Mouse (Mus musculus): ENCODE measurements around the gene Olfr156. TPM values are rescaled to one million over a fixed set of nuclear protein-coding genes. Genes with fewer than 3 reads are reported as not detected.
"Not testable (repeated sequence)": the region's sequence is repeated elsewhere in the genome, so short reads cannot be mapped to it uniquely, and the experiment has no call there.

Gene Olfr156
- polyA plus RNA-seq, 1 experiment = not detected

DNA sequence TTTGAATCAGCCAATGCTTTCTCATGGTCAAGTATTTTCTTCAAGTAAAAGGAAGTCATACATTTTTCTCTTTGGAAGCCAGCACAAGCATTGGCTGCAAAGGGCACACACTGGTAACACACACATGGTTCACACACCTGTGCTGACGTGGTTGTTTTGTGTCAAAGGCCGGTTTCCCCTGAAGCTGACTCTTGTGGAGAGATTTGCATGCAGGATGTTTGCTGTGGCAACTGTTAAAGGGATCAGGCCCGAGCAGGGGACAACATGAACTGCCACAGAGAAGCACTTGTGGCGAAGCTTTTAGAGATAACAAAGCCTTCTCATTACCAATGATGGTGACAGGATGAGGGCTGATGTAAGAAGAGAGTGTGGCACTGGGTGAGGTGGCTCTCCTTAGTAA lies 11.1 kb upstream of the Olfr156 start:
- Histone ChIP-seq H3K36me3 (ENCODE audit: control insufficient read depth) (no peaks in the 10 kb centered on the region), H3K4me3 (replicated peaks) (no peak overlapping the region), H3K9me3 (ENCODE audit: control insufficient read depth, low read length) (no peaks in the 10 kb centered on the region), H3K4me1 (ENCODE audit: control insufficient read depth) (no peaks in the 10 kb centered on the region), H3K27me3 (ENCODE audit: control insufficient read depth) (no peaks in the 10 kb centered on the region)
- TF ChIP-seq GATA1 (IDR thresholded peaks at IDR 0.05; ENCODE audit: low read length) (no peak), TAL1 (IDR thresholded peaks at IDR 0.05; ENCODE audit: low read length) (no peak)

DNA sequence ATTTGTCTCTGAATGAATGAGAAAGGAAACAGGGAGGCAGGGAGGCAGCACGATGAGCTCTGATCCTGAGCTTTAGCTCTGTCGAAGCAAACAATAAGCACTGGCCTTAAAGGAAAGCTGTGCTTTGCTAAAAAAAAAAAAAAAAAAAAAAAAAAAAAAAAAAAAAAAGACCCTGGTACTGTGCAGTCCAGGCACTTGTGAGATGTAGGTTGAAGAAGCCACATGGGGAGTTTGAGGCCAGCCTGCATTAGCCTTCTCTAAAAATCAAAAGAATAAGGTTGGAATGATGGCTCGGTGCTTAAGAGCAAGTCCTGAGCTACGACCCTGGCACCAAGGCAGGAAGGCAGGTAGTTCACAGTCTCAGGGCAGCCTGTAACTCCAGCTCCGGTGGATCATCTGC lies 10.1 kb upstream of the Olfr156 start:
- H3K36me3 ChIP-seq (ENCODE audit: control insufficient read depth) = no peaks in the 10 kb centered on the region
- no peak overlapping the region for H3K4me3 ChIP-seq (replicated peaks)
- H3K9me3 ChIP-seq (ENCODE audit: control insufficient read depth, low read length) = no peaks in the 10 kb centered on the region
- H3K4me1 ChIP-seq (ENCODE audit: control insufficient read depth) = no peaks in the 10 kb centered on the region
- no peak for TF ChIP-seq GATA1 (IDR thresholded peaks at IDR 0.05; ENCODE audit: low read length)
- H3K27me3 ChIP-seq (ENCODE audit: control insufficient read depth) = no peaks in the 10 kb centered on the region

DNA sequence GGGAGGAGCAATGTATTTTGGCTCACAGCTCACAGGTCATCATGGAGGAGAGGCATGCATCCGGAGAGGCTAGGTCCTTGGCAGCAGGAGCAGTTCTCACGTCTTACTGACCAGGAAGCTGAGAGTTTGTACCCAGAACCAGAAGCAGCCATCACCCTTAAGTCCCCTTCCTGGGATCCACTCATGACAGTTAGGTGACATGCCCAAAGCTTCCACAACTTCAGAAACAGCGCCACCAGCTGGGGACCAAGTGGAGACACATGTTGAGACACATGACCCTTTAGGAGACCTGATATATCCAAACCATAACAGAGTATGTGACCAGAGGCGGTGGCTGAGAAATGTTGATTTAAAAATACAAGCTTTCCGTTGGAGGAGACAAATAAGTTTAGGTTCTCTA lies 8.3 kb upstream of the Olfr156 start:
- Histone ChIP-seq H3K27me3 (ENCODE audit: control insufficient read depth) (no peaks in the 10 kb centered on the region), H3K36me3 (ENCODE audit: control insufficient read depth) (no peaks in the 10 kb centered on the region), H3K4me3 (replicated peaks) (no peak overlapping the region), H3K9me3 (ENCODE audit: control insufficient read depth, low read length) (no peaks in the 10 kb centered on the region), H3K4me1 (ENCODE audit: control insufficient read depth) (no peaks in the 10 kb centered on the region)
- TF ChIP-seq GATA1 (IDR thresholded peaks at IDR 0.05; ENCODE audit: low read length) = no peak
- no peak for TF ChIP-seq TAL1 (IDR thresholded peaks at IDR 0.05; ENCODE audit: low read length)

DNA sequence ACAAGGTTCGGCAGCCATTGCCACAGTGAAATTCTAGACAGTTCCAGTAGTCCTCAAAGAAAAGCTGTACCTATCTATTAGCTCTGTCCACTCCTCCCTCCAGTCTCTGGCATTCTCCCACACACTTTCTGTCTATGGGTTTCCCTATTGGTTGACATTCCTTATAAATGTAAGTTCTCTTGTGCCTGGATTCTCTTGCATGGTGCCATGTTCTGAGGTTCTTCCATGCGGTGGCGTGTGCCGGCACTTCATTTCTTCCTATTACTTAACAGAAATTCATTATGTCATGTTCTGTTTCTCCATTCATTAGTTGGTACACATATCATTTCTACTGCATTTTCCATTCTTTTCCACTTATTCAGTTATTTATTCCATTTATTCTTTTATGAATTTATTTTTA lies 5.1 kb upstream of the Olfr156 start:
- no peaks in the 10 kb centered on the region for H3K4me1 ChIP-seq (ENCODE audit: control insufficient read depth)
- H3K27me3 ChIP-seq (ENCODE audit: control insufficient read depth) = no peaks in the 10 kb centered on the region
- no peaks in the 10 kb centered on the region for H3K9me3 ChIP-seq (ENCODE audit: control insufficient read depth, low read length)
- TF ChIP-seq TAL1 (IDR thresholded peaks at IDR 0.05; ENCODE audit: low read length) (no peak), GATA1 (IDR thresholded peaks at IDR 0.05; ENCODE audit: low read length) (no peak)
- no peaks in the 10 kb centered on the region for H3K36me3 ChIP-seq (ENCODE audit: control insufficient read depth)
- H3K4me3 ChIP-seq (replicated peaks) = no peak overlapping the region

DNA sequence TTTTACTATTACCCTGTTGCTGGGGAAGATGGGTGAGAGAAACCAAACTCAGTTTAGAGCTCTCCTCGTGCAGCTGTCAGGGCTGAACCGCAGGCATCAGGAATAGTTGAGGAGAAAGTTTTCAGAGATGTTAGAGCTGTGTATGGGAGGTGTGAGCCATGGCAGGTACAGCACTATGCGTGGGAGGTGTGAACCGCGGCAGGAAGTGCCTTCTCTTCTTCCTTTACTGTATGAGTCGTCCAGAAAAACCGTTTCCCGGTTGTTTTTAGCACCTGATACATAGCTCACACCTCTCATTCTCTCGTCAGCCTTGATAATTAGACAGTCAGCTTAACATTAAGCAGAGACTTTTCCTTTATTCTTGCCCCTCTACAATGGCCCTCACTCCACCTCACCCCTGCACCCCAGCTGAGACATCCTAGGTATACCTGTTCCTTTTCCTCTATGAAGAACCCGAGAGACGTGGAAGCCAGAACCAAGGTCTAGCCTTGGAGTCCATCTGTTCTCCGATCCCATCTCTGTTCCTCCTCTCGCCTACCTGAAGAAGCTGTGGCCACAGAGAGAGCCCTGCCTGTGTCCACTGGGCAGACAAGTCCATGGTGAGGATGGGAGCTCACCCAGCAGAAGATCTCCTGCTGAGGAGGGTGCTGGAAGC lies 672 bp downstream of the Olfr156 start:
- no peak for TF ChIP-seq GATA1 (IDR thresholded peaks at IDR 0.05; ENCODE audit: low read length)
- no peak for TF ChIP-seq TAL1 (IDR thresholded peaks at IDR 0.05; ENCODE audit: low read length)
- Histone ChIP-seq H3K4me1 (ENCODE audit: control insufficient read depth) (no peaks in the 10 kb centered on the region), H3K9me3 (ENCODE audit: control insufficient read depth, low read length) (no peaks in the 10 kb centered on the region), H3K36me3 (ENCODE audit: control insufficient read depth) (no peaks in the 10 kb centered on the region), H3K27me3 (ENCODE audit: control insufficient read depth) (no peaks in the 10 kb centered on the region), H3K4me3 (replicated peaks) (no peak overlapping the region)

DNA sequence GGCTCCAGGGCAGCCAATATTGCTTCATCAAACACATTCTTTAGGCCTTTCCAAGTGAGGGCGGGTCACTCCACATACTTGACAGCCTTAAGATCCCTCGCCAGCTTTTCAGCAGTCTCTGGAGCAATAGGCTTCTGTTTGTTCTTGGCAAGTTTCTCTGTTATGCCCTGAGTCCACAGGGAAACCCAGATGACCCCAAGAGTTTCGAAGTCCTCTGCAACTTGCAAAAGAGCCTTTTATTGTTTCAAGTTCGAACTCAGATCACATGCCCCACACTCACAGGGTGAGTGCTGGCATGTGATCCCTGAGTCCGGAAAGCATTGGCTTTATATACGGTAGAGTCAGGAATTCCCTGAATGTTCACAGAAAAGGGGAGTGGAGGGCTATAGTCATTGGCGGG lies 24.8 kb downstream of the Olfr156 start:
- Histone ChIP-seq H3K4me1 (ENCODE audit: control insufficient read depth) (no peaks in the 10 kb centered on the region), H3K4me3 (replicated peaks) (no peak overlapping the region), H3K9me3 (ENCODE audit: control insufficient read depth, low read length) (no peaks in the 10 kb centered on the region), H3K27me3 (ENCODE audit: control insufficient read depth) (no peaks in the 10 kb centered on the region), H3K36me3 (ENCODE audit: control insufficient read depth) (no peaks in the 10 kb centered on the region)
- TF ChIP-seq TAL1 (IDR thresholded peaks at IDR 0.05; ENCODE audit: low read length) = no peak
- no peak for TF ChIP-seq GATA1 (IDR thresholded peaks at IDR 0.05; ENCODE audit: low read length)

GRCm38 (mm10) chr4:43795844-43796243 lies 27.9 kb downstream of the Olfr156 start:
- not testable (repeated sequence) for H3K4me3 ChIP-seq (replicated peaks); H3K27me3 ChIP-seq (ENCODE audit: control insufficient read depth); H3K4me1 ChIP-seq (ENCODE audit: control insufficient read depth); H3K36me3 ChIP-seq (ENCODE audit: control insufficient read depth); H3K9me3 ChIP-seq (ENCODE audit: control insufficient read depth, low read length)

GRCm38 (mm10) chr4:43795296-43795695 lies 28.4 kb downstream of the Olfr156 start:
- no peak overlapping the region for H3K4me3 ChIP-seq (replicated peaks)
- H3K36me3 ChIP-seq (ENCODE audit: control insufficient read depth) = no peaks in the 10 kb centered on the region
- H3K4me1 ChIP-seq (ENCODE audit: control insufficient read depth) = no peaks in the 10 kb centered on the region
- H3K9me3 ChIP-seq (ENCODE audit: control insufficient read depth, low read length) = no peaks in the 10 kb centered on the region
- TF ChIP-seq TAL1 (IDR thresholded peaks at IDR 0.05; ENCODE audit: low read length) (no peak), GATA1 (IDR thresholded peaks at IDR 0.05; ENCODE audit: low read length) (no peak)
- H3K27me3 ChIP-seq (ENCODE audit: control insufficient read depth) = no peaks in the 10 kb centered on the region

GRCm38 (mm10) chr4:43772304-43772703 lies 51.4 kb downstream of the Olfr156 start:
- no peaks in the 10 kb centered on the region for H3K27me3 ChIP-seq (ENCODE audit: control insufficient read depth)
- H3K4me1 ChIP-seq (ENCODE audit: control insufficient read depth) = no peaks in the 10 kb centered on the region
- H3K36me3 ChIP-seq (ENCODE audit: control insufficient read depth) = no peaks in the 10 kb centered on the region
- TF ChIP-seq GATA1 (IDR thresholded peaks at IDR 0.05; ENCODE audit: low read length) (no peak), TAL1 (IDR thresholded peaks at IDR 0.05; ENCODE audit: low read length) (no peak)
- no peak overlapping the region for H3K4me3 ChIP-seq (replicated peaks)
- no peaks in the 10 kb centered on the region; the same call in 1 of the 2 replicates for H3K9me3 ChIP-seq (ENCODE audit: control insufficient read depth, low read length)

GRCm38 (mm10) chr4:43771626-43772025 lies 52.1 kb downstream of the Olfr156 start:
- TF ChIP-seq GATA1 (IDR thresholded peaks at IDR 0.05; ENCODE audit: low read length) = no peak
- no peak for TF ChIP-seq TAL1 (IDR thresholded peaks at IDR 0.05; ENCODE audit: low read length)
- no peaks in the 10 kb centered on the region for H3K36me3 ChIP-seq (ENCODE audit: control insufficient read depth)
- H3K27me3 ChIP-seq (ENCODE audit: control insufficient read depth) = no peaks in the 10 kb centered on the region
- no peaks in the 10 kb centered on the region; the same call in 1 of the 2 replicates for H3K9me3 ChIP-seq (ENCODE audit: control insufficient read depth, low read length)
- H3K4me3 ChIP-seq (replicated peaks) = no peak overlapping the region
- H3K4me1 ChIP-seq (ENCODE audit: control insufficient read depth) = no peaks in the 10 kb centered on the region

Measured in erythroblast, embryonic 14.5 days (primary cell).